Mouse (Mus musculus): Measurements from ENCODE around the gene Nccrp1.

DNA sequence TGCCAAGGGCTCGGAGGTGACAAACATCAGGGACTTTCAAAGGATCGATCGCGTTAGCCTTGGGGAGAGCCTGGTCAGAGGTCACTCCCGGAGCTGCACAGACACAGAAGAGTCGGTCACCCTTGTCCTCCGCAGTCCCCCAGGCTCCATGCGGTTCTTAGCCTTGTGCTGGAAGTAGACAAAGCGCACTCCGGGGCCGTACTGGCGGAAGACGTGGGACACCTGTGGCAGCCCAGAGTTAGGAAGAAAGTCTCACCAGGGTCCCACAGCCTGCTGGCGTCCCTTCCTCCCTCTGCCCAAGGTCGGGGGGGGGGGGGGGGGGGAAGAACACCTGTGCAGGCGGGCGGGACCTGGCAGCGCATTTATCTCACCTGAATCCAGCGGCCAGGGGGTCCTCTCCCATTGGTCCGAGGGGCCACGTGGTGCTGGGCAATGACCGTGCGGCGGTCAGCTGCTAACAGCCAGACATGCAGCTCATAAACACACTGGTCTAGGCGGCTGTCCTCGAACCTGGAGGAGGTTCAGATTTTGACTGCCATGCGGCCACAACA, 2.9 kb downstream of the Nccrp1 start:
- TF ChIP-seq CTCF (IDR thresholded peaks at IDR 0.05; ENCODE audit: extremely low read depth, insufficient read length, insufficient replicate concordance, low read depth, low read length) (no peak), POLR2A (IDR thresholded peaks at IDR 0.05; ENCODE audit: low read depth, low read length) (no peak)
